Mouse (Mus musculus) lung, adult 2 months (tissue): ENCODE data around the gene Pank1.

Source experiments
- CTCF ChIP-seq: fragments of 200-500 bp; IDR thresholded peaks from 2 replicates; pipeline ENCODE4 v1.5.1; 2011; ENCODE audit warnings: mild to moderate bottlenecking, low read length, control low read depth; ENCODE audit not compliant: insufficient read depth
- POLR2A ChIP-seq: fragments of 200-500 bp; IDR thresholded peaks from 2 replicates; pipeline ENCODE4 v1.6.1; 2011; ENCODE audit warnings: low read depth, mild to moderate bottlenecking, control low read depth, low read length, borderline replicate concordance; ENCODE audit errors: extremely low read depth

GRCm38 (mm10) chr19:34901735-34902134 is 22.5 kb upstream of the Pank1 start:
- TF ChIP-seq POLR2A (no peak), CTCF (no peak)
